Mouse (Mus musculus) mature B cell (primary cell): ENCODE measurements at regions not wholly inside any gene's neighbourhood (a gene's known extent, or its start where the extent isn't known, plus 50 kb on each side); places are given as distances from the start of the nearest gene placed in this dataset.

Experiments
- in situ Hi-C: fragments of 300-500 bp; cut with MboI; formaldehyde crosslinking; loops from 2 replicates; pipeline ENCODE4 v1.14.3; 2019

GRCm38 (mm10) chr19:53476768-53477547 is 52.0 kb upstream of the Dusp5 start:
- in situ Hi-C loops: no loop called here

- in situ Hi-C loops: loop anchor here (5.0 kb wide), 1 partner anchor 47 kb away; no protein-coding TSS in a partner anchor
Observed at GRCm38 (mm10) chr19:53469256-53469655, 59.7 kb upstream of the Dusp5 start.

DNA sequence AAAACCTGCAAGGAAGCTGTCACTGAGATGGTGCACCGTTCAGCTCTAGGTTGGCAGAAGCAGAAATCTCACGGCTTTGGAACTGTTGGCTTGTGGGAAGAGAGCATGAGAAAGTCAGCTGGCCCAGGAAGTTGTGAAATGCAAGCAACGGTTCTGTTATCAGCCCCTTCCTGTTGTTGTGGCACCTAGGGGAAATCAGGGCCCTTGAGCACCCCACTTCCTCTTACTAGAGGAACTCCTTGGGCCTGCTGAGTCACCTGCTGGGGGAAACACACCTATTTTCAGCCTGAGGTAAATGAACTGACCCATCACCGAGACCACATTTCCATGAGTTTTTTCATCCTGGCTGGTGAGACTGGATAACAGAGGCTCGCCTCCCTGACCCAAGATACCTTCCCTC is 64.2 kb upstream of the Dusp5 start:
- in situ Hi-C loops: loop anchor here (5.0 kb wide), 1 partner anchor 42 kb away; no protein-coding TSS in a partner anchor

GRCm38 (mm10) chr19:53464135-53464534 is 64.8 kb upstream of the Dusp5 start:
- in situ Hi-C loops: no loop called here

GRCm38 (mm10) chr19:53461025-53462015 is 67.6 kb upstream of the Dusp5 start:
- in situ Hi-C loops: no loop called here

- in situ Hi-C loops: no loop called here
Observed at GRCm38 (mm10) chr19:53460312-53461024, 68.4 kb upstream of the Dusp5 start.

- in situ Hi-C loops: no loop called here
Observed at GRCm38 (mm10) chr19:53459407-53459788, 69.0 kb upstream of the Smndc1 start.

DNA sequence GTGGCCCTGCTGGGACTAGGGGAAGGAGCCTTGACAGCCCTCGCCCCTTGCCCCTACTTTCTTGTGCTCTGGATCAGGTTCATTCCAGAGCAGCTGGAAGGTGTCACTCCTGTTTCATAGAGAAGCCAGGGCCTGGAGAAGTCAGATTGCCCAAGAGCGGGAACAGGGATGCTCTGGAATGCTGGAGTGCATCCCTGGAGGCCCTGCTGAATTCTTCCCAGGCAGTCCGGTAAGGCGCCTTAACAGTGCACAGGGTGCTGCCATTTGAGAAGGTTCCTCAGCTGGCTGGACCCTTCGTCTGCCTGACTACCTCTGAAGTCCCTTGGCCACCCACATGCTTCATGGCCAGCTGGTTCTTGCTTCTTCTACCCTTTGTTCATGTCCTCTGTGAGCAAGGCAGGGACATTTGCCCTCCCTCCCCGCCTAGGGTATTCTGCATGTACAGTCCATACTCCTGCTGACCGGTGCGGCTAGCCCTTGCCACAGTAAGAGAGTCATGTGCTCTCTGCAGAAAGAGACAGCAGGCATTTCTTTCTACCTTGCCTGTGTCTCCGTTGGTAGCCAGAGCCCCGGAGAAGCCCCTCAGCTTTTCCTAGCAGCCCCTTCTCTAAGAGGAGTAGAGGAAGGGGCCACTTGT is 68.5 kb upstream of the Smndc1 start:
- in situ Hi-C loops: no loop called here

- in situ Hi-C loops: no loop called here
Observed at GRCm38 (mm10) chr19:53456681-53457080, 66.3 kb upstream of the Smndc1 start.

DNA sequence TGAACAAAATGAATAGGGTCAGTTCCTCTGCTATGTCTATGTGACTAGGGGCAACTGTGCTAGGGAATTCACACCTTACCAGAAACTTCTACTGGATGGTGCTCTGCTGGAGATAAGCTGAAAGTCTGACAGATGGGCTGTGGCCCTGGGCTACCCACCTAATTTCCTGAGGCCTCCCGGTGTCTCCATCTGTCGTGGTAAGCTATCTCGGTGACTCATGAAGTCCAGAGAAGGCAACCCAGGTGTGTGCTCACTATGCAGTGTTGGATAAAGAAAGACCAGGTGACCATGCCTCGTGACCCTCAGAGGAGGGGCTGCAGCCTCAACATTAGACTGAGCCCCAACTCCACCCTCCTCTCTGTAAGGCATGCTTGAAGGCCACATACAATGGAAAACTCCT is 64.2 kb upstream of the Smndc1 start:
- in situ Hi-C loops: no loop called here

DNA sequence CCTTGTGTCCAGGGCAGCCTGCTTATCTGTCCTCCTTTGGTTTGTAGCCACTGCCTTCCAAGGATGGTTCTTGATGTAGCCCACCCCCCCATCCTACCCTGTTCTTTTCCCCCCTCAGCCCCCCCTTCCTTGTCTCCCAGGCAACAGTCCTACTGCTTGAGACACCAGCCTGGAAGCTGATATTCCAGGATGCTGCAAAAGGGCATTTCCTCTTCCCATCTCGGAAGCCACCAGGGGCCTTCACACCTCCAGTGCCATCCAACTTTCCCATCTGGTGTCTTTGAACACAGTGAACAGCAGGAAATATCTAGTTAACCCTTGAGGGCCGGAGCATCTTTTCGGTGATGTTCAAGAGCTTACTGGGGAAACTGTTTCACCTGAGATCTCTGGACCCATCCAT is 63.7 kb upstream of the Smndc1 start:
- in situ Hi-C loops: no loop called here

- in situ Hi-C loops: no loop called here
Observed at GRCm38 (mm10) chr19:53453317-53453947, 63.1 kb upstream of the Smndc1 start.

DNA sequence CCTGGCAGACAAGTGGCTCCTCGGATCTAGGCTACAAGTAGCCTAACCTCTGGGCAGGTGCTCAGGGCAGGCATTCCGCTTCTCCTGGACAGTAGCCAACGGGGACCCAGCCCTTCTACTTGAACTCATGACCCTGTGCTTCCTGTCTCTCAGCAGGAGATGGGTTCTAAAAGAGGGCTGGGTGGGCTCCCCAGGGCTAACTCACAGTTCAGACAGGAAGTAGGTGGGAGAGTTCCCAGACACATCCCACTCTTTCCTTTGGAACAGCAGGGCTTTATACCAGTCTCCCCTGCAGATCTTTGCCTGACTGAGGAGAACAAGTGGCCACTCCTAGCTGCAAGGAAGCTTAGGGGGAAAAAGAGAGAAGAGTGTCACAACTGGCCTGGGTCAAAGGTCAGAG is 62.0 kb upstream of the Smndc1 start:
- in situ Hi-C loops: no loop called here

- in situ Hi-C loops: no loop called here
Observed at GRCm38 (mm10) chr19:53451388-53451922, 61.1 kb upstream of the Smndc1 start.

- in situ Hi-C loops: no loop called here
Observed at GRCm38 (mm10) chr19:53450624-53451387, 60.4 kb upstream of the Smndc1 start.

- in situ Hi-C loops: no loop called here
Observed at GRCm38 (mm10) chr19:53449137-53449783, 58.9 kb upstream of the Smndc1 start.

DNA sequence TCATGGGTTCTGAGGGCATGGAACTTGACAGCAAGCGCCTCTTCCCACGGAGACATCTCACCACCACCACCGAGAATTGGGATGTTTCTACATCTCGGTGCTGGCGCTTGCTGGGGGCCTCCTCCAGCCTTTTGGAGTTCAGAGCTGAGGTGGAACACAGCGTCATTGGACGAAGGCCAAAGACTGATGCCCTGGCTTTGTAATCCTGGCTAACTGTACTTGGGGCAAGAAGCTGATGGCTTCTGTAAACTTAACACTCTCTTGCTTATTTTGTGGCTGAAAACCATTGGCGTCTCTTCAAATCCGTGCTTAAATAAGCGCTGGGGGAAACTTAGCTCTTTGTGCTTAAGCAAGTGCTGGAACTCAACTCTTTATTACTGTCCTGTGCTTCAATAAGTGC is 57.8 kb upstream of the Smndc1 start:
- in situ Hi-C loops: no loop called here

DNA sequence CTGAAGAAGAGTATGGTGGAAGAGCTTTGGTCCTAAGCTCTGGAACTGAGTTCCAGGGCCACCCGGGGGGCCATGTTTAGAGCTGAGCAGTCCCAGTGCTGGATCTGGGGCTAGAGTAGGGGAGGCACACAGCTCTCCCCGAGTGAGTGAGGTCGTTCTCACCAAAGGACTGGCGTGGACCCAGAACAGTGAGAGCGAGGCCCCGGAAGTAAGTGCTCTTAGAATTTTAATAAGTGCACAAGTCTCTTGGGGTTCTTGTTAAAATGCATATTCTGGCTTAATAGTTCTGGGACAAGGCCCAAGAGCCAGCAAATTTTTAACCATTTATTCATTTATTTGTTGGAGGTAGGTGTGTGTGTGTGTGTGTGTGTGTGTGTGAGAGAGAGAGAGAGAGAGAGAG is 57.4 kb upstream of the Smndc1 start:
- in situ Hi-C loops: no loop called here

DNA sequence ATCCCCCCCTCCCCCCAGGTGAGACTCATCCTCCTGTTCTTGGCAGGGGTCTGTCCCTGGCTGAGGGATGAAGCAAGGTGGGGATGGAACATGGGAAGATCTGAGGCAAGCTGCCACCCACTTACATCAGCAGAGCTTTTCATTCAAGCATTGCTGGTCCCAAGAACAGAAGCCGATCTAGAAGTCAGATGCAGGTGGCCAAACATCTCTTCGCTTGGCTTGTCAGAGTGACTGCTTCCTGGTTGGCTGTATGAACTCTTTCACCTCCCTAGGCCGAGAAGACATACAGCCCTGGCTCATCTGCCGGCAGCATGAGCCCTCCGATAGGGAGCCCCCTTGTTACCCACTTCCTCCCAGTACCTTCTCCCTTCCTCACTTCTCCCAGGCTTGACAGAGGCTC is 55.8 kb upstream of the Smndc1 start:
- in situ Hi-C loops: no loop called here

DNA sequence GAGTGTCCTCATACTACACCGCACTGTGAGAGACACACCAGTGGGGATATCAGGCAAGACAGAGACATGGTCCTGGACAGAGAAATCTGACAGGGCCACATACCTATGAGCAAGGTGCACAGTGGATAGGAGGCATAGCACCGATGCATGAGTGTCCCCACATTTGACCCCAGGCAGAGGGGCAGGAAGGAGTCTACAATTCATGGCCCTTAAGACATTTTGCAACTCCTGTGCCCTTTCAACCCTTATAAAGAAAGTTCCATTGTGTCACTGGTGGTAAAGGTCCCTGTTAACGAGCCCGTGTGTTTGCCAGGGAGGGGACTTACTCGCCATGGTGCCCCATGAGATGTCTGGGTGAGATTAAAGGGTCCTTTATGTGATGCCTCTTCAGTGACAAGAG is 54.3 kb upstream of the Smndc1 start:
- in situ Hi-C loops: no loop called here
